Mouse (Mus musculus): Measurements from ENCODE around the gene Bub1b. TPM values are rescaled to one million over a fixed set of nuclear protein-coding genes. Genes with fewer than 3 reads are reported as not detected.

The Bub1b gene
- total and polyA plus RNA-seq, 3 experiments = 91.5 to 118 (median 99.3) TPM

GRCm38 (mm10) chr2:118573135-118573534 lies 24.9 kb upstream of the Bub1b start:
- no peaks in the 10 kb centered on the region for H3K79me2 ChIP-seq (replicated peaks; ENCODE audit: control insufficient read depth, extremely low read depth, insufficient read depth, poor library complexity, severe bottlenecking)
- no peaks in the 10 kb centered on the region for H3K9me3 ChIP-seq (replicated peaks; ENCODE audit: low read length)
- TF ChIP-seq USF2 (conservative IDR thresholded peaks at IDR 0.05; ENCODE audit: low read depth, low read length) = no peak
- TF ChIP-seq TBP (conservative IDR thresholded peaks at IDR 0.05; ENCODE audit: low read depth, low read length) = no peak
- TF ChIP-seq NRF1 (IDR thresholded peaks at IDR 0.05; ENCODE audit: low read depth, low read length) = no peak
- TF ChIP-seq HCFC1 (IDR thresholded peaks at IDR 0.05; ENCODE audit: low read depth, low read length) = no peak
- no peak for TF ChIP-seq PAX5 (IDR thresholded peaks at IDR 0.05; ENCODE audit: low read length)
- TF ChIP-seq E2F4 (IDR thresholded peaks at IDR 0.05; ENCODE audit: insufficient replicate concordance, low read depth, low read length) = no peak
- no peak for TF ChIP-seq SIN3A (IDR thresholded peaks at IDR 0.05; ENCODE audit: low read length)
- no peak for TF ChIP-seq ZNF384 (IDR thresholded peaks at IDR 0.05; ENCODE audit: low read depth, low read length)
- TF ChIP-seq BHLHE40 (IDR thresholded peaks at IDR 0.05; ENCODE audit: low read depth, low read length) = no peak
- no peak for TF ChIP-seq SMC3 (IDR thresholded peaks at IDR 0.05; ENCODE audit: low read depth, low read length)
- no peak for TF ChIP-seq ELF1 (IDR thresholded peaks at IDR 0.05; ENCODE audit: low read depth, low read length)
- no peak for TF ChIP-seq POLR2AphosphoS2 (IDR thresholded peaks at IDR 0.05; ENCODE audit: low read depth, low read length)
- TF ChIP-seq MEF2A (IDR thresholded peaks at IDR 0.05; ENCODE audit: borderline replicate concordance, low read depth, low read length) = no peak
- no peak for TF ChIP-seq CTCF (conservative IDR thresholded peaks at IDR 0.05 in 1 of 2, IDR thresholded peaks at IDR 0.05 in 1 of 2; ENCODE audit: low read depth in 2 of 2, low read length in 2 of 2)
- TF ChIP-seq JUN (IDR thresholded peaks at IDR 0.05; ENCODE audit: insufficient read depth, low read depth, low read length) = no peak
- TF ChIP-seq ZKSCAN1 (IDR thresholded peaks at IDR 0.05; ENCODE audit: borderline replicate concordance, low read depth, low read length) = no peak
- TF ChIP-seq MAFK (IDR thresholded peaks at IDR 0.05; ENCODE audit: insufficient replicate concordance, low read length) = no peak
- peaks cover 0 to 4% of the 10 kb centered on the region in 2 experiments for H3K36me3 ChIP-seq (replicated peaks in 1 of 2; ENCODE audit: control insufficient read depth in 1 of 2, insufficient read depth in 1 of 2, low read length in 1 of 2)
- dilution Hi-C loops (cut with MboI; ENCODE audit: extremely low pct_ligation_motif_present, extremely low pct_unique_long_range_greater_than_20kb, low sequenced_read_pairs) = no loop called here
- H3K9ac ChIP-seq (ENCODE audit: insufficient read depth, low read depth) = no peak overlapping the region
- no peak overlapping the region for H3K4me2 ChIP-seq (ENCODE audit: insufficient read depth, low read depth, poor library complexity, severe bottlenecking)
- no peak for DNase-seq (ENCODE audit: extremely low read depth)
- no peak overlapping the region for H3K27ac ChIP-seq (ENCODE audit: insufficient read depth, low read depth)
- H3K4me3 ChIP-seq (replicated peaks in 1 of 3; ENCODE audit: low read depth in 2 of 3, low read length in 2 of 3, poor library complexity in 1 of 3) = no peak overlapping the region
- H3K4me1 ChIP-seq (ENCODE audit: control insufficient read depth in 1 of 2, insufficient read depth in 2 of 2) = peaks cover 5 to 7% of the 10 kb centered on the region in 2 experiments; a peak in 3 of 4 replicates
- in situ Hi-C loops (cut with MboI; ENCODE audit: low pct_ligation_motif_present, low pct_unique_long_range_greater_than_20kb, low sequenced_read_pairs) = no loop called here
- no peaks in the 10 kb centered on the region for H3K27me3 ChIP-seq (replicated peaks)

DNA sequence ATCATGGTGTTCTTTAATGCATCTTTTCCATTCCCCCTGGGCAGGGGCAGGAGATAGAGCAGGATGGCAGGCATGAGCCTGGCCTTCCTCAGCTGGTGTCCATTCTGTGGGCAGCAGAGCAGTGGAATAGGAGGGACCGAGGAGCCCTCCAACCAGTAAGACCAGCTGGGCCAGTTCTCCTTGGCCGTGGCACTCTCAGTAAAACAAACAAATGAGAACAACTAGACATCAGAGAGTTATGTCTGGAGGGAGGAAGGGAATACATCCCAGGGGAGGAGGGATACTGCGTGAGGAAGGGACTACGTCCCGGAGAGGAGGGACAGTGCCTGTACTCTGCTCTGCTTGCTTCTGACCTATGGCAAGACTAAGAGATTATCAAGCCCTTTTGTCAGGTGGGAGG lies 12.0 kb upstream of the Bub1b start:
- Histone ChIP-seq H3K4me3 (replicated peaks in 1 of 3; ENCODE audit: low read depth in 2 of 3, low read length in 2 of 3, poor library complexity in 1 of 3) (no peak overlapping the region), H3K36me3 (replicated peaks in 1 of 2; ENCODE audit: control insufficient read depth in 1 of 2, insufficient read depth in 1 of 2, low read length in 1 of 2) (no peaks in the 10 kb centered on the region), H3K4me1 (ENCODE audit: control insufficient read depth in 1 of 2, insufficient read depth in 2 of 2) (peaks cover 3 to 5% of the 10 kb centered on the region in 2 experiments; a peak in 3 of 4 replicates), H3K9ac (ENCODE audit: insufficient read depth, low read depth) (no peak overlapping the region), H3K27ac (ENCODE audit: insufficient read depth, low read depth) (no peak overlapping the region), H3K27me3 (replicated peaks) (no peaks in the 10 kb centered on the region), H3K4me2 (ENCODE audit: insufficient read depth, low read depth, poor library complexity, severe bottlenecking) (no peak overlapping the region), H3K9me3 (replicated peaks; ENCODE audit: low read length) (peaks cover 13% of the 10 kb centered on the region), H3K79me2 (replicated peaks; ENCODE audit: control insufficient read depth, extremely low read depth, insufficient read depth, poor library complexity, severe bottlenecking) (no peaks in the 10 kb centered on the region)
- dilution Hi-C loops (cut with MboI; ENCODE audit: extremely low pct_ligation_motif_present, extremely low pct_unique_long_range_greater_than_20kb, low sequenced_read_pairs) = no loop called here
- no peak for TF ChIP-seq MYC (IDR thresholded peaks at IDR 0.05; ENCODE audit: low read depth, low read length)
- TF ChIP-seq NELFE (IDR thresholded peaks at IDR 0.05; ENCODE audit: low read depth, low read length) = no peak
- TF ChIP-seq ZKSCAN1 (IDR thresholded peaks at IDR 0.05; ENCODE audit: borderline replicate concordance, low read depth, low read length) = no peak
- DNase-seq (ENCODE audit: extremely low read depth) = no peak
- in situ Hi-C loops (cut with MboI; ENCODE audit: low pct_ligation_motif_present, low pct_unique_long_range_greater_than_20kb, low sequenced_read_pairs) = no loop called here

Measured in CH12.LX (cell line).